Mouse (Mus musculus): ENCODE data around the gene Muc1. TPM values are rescaled to one million over a fixed set of nuclear protein-coding genes. Genes with fewer than 3 reads are reported as not detected.
A peak's percentile ranks its signal among the peaks of the same experiment; 100 is the strongest.

Gene Muc1
- total RNA-seq, 2 experiments from 2014 or later = 0.22 to 0.39 TPM

GRCm38 (mm10) chr3:89259076-89259475, 30.2 kb downstream of the Muc1 start, which contains the start of gene Dpm3:
TSS of gene Dpm3 (plus strand) at chr3:89259358.
- intact Hi-C loops (cut with DNase I) = no loop called here
- no peak for DNase-seq (ENCODE audit: low spot score)

DNA sequence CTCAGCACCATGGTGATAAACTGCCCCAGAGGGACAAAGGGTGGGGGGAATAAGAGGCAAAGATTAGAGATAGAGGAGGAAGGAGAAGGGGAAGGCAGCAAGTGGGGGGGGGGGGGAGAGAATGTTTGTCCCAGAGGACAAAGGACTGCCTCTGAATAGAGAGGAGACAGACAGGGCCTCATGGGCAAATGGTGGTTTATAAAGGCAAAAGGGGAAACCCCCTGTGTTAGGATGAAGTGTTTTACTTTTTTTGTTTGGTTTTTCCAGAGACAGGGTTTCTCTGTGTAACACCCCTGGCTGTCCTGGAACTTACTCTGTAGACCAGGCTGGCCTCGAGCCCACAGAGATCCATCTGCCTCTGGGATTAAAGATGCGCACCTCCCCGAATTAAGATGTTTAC, 31.4 kb downstream of the Muc1 start:
- intact Hi-C loops (cut with DNase I) = no loop called here
- no peak for DNase-seq (ENCODE audit: low spot score)

GRCm38 (mm10) chr3:89262417-89262816, 33.6 kb downstream of the Muc1 start:
- intact Hi-C loops (cut with DNase I) = no loop called here
- DNase-seq (ENCODE audit: low spot score) = no peak

DNA sequence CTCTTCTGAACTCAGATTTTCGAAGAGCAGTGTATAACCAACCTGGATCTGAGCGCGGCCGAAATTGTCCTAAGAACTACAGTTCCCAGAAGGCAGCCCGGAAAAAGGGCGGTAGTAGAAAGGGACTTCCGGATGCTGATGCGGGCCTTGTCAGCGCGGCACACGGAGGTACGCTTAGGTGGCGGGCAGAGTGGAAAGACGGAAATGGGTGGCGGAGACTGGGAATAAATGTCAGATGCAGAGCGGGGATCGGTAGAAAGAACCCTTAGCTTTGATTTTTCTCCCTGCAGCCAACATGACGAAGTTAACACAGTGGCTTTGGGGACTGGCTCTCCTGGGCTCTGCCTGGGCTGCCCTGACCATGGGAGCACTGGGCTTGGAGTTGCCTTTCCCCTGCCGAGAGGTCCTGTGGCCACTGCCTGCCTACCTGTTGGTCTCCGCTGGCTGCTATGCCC, 37.6 kb downstream of the Muc1 start:
- no peak for DNase-seq (ENCODE audit: low spot score)
- intact Hi-C loops (cut with DNase I) = loop anchor here (2.0 kb wide), 1 partner anchor 16 kb away; no protein-coding TSS in a partner anchor

DNA sequence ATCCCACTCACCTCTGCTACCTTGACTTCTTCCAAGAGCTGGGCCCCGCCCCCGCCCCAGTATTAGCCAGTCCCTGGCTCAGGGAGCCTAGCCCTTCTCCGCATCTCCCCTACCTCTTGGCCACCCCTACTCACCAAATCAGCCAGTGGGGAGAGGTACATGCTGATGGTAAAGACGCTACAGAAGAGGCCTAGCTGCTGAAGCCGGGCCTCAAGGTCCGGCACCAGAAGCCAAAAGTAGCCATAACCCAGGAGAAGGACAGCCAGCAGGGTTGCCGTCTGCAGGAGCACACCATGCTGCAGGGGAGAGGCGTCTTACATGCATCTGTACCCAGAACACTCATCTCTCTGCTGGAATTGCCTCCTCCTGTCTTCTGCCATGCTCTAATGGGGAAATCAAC, 40.1 kb downstream of the Muc1 start:
- intact Hi-C loops (cut with DNase I) = no loop called here
- DNase-seq (ENCODE audit: low spot score) = no peak

GRCm38 (mm10) chr3:89270051-89270755, 41.3 kb downstream of the Muc1 start, which contains the start of gene Slc50a1:
TSS of gene Slc50a1 (minus strand) at chr3:89270570.
- peak; percentile 77 for DNase-seq (ENCODE audit: low spot score)
- intact Hi-C loops (cut with DNase I) = no loop called here

DNA sequence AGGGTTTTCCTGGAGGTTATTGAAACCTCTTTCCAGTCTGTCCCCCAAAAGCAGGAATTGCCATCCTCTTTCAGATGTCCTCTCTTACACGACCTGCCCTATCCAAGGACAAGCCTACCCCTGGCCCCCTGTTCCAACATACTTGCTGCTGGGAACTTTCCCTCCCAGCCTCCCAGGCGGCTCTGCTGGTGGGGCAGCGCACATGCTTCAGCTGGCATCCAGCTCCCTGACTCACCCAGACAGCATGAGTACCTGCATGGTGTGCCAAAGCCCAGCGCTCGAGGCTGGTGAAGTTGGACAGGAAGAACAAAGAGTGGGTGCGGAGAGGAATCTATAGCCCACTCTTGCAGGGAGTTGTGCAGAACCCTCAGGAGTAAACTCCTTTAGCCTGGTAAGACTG, 42.0 kb downstream of the Muc1 start:
- DNase-seq (ENCODE audit: low spot score) = no peak
- intact Hi-C loops (cut with DNase I) = no loop called here

DNA sequence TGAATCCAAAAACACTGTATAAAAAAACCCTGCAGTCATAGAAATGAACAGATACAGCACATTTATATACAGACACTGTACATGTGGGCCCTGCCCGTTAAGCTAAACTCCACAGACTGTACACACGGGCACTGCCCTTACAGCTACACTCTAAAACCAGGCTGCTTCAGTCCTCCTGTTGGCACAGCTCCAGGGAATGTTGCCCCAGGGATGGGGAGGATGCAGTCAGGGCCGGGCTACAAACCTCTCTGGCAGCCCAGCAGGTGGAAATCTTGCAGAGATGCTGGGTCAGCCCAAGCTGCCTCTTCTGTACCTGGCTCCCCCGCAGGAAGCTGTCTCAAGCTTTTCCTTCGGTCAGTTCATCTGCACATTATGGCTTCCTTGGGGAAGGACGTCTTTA, 42.9 kb downstream of the Muc1 start:
- DNase-seq (ENCODE audit: low spot score) = no peak
- intact Hi-C loops (cut with DNase I) = no loop called here

DNA sequence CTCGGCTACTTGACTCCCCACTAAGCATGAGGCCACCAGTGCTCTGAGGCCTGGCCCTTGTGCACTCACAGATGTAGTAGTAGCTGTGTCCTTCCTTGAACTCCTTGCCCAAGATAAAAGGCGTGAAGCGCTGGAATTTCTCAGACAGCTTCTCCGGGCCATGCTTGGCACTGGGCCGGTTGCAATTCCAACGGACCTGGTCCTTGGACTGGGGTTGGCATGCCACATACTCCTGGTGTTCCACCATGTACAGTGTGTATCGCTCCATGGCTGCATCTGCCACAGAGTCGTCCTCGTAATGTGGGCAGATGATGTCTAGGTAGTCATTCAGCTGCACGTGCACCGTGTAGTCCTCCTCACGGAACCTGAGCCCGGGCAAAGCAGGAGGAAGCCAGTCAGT, 47.2 kb downstream of the Muc1 start:
- DNase-seq (ENCODE audit: low spot score) = no peak
- intact Hi-C loops (cut with DNase I) = no loop called here

DNA sequence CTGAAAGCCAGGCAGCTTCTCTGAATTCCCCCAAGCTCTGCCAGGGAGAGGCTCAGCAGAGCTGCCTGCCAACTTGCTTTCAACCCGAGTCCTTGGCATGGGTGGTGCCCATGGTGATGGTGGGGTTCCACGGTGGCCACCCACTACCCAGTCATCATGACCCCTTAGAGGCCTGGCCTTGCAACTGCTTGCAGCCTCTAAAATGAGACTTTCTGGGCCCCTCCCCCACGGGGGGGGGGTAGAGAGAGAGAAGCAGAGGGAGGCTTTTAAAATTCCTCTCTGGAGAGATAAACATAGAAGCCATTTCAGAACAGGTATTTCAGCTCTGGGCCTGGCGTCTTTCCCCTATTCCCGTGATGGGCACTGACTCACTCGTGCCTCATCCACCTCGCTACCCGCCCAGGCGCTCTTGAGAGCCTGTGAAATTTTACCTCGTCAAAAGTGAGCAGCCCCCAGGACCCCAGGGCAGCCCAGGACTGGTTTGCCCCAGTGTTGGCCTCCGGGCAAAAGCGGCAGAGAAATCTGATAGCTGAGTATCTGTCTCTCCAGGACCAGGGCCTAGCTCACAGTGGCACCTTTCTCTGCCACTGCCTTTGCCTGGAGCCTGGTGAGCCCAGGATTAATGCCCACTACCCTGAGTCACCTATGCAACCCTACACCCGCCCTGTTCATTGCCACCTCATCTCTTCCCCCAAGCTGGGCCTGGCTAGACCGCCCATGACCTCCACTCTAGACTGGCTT, 48.6 kb downstream of the Muc1 start:
- intact Hi-C loops (cut with DNase I) = no loop called here
- DNase-seq (ENCODE audit: low spot score) = no peak

DNA sequence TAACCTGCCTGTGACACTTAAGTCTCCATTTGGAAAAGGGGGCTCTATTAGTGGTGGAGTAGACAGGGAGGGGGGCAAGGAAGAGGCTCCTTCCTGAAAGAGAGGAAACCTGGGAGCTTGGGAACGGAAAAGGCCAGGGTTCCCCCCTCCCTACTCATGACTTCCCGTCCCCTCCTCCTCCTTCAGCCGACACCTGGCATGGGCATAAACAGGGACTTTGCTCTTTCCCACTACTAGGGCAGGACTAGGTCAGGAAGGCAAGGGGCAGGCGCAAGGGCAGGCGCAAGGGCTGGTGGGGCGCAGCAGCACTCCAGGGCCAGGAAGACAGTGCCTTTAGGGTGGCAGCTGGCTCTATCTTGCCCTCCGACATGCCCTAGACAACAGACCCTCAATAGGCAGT, 49.2 kb downstream of the Muc1 start:
- peak; percentile 67 for DNase-seq (ENCODE audit: low spot score)
- intact Hi-C loops (cut with DNase I) = no loop called here

GRCm38 (mm10) chr3:89278643-89279042, 49.8 kb downstream of the Muc1 start:
- DNase-seq (ENCODE audit: low spot score) = no peak

DNA sequence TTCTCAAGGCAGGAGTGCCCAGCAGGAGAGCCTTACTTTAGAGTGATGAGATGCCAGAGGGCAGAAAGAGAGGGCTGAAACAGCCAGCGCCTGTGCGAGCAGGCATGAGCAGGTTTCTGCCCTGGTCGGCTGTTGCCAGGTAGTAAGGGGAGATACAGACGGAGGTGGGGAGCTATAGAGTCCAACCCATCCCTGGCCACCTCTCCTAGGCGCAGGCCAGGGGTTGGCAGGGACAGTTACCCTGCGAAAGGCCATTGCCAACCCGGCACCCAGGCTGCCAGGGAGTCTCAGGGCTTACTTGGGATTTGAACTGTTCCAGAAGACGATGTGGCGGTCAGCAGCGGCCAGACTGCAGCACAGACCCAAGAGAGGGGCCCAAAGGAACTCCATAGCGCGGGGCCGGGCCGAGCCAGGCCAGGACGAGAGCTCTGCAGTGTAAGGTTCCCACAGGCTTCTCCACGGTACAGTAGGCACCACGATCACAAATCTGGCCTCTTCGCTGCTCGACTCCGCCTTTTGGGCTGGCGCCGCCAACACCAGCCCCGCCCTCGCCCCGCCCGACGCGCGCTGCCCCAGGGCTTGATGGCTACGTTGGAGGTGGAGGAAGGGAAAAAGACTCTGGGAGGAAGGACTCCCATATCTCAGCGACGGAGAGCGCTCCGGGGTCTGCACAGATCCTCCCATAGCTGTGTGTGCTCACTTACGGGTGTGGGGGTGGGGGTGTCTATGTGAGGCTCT, 50.5 kb downstream of the Muc1 start:
- DNase-seq (ENCODE audit: low spot score) = peak; percentile 81
- intact Hi-C loops (cut with DNase I) = no loop called here

More at GRCm38 (mm10) chr3:89278643-89279042, 49.8 kb downstream of the Muc1 start:
- intact Hi-C loops (cut with DNase I) = no loop called here

GRCm38 (mm10) chr3:89280050-89280605, 51.3 kb downstream of the Muc1 start:
- DNase-seq (ENCODE audit: low spot score) = no peak
- intact Hi-C loops (cut with DNase I) = no loop called here

- intact Hi-C loops (cut with DNase I) = no loop called here
- peak; percentile 65 for DNase-seq (ENCODE audit: low spot score)
Observed at GRCm38 (mm10) chr3:89280606-89281511, 52.0 kb downstream of the Muc1 start, which contains the start of gene Efna1. TSS of gene Efna1 (minus strand) at chr3:89281142.

GRCm38 (mm10) chr3:89281579-89282290, 52.9 kb downstream of the Muc1 start:
- peak; percentile 74 for DNase-seq (ENCODE audit: low spot score)
- intact Hi-C loops (cut with DNase I) = loop anchor here (1.0 kb wide), 1 partner anchor 31 kb away; no protein-coding TSS in a partner anchor

GRCm38 (mm10) chr3:89282291-89282643, 53.4 kb downstream of the Muc1 start:
- intact Hi-C loops (cut with DNase I) = loop anchor here (1.0 kb wide), 1 partner anchor 32 kb away; no protein-coding TSS in a partner anchor
- DNase-seq (ENCODE audit: low spot score) = no peak
